ENCODE assay signal across 10 mouse cellular contexts in genomic region chr13:96660095-96660860, GRCm38 (mm10). TPM values are rescaled to one million over a fixed set of nuclear protein-coding genes. Genes with fewer than 3 reads are reported as not detected.
DNase-seq lines count a peak whose midpoint lies in the region; ATAC-seq lines count a peak whose summit lies in the region.
"Had no signal": no experiment of that assay in that cellular context is flagged by ENCODE, and none has a peak within 500 bp of the region (broad histone marks: within the 10 kb centered on the region; RNA-seq: fewer than 3 reads in every experiment).

No protein-coding gene starts in this region.

- no peak overlapping the region; the same call in 1 of the 2 replicates for H3K27ac ChIP-seq in forebrain, embryonic 14.5 days (ENCODE audit: low read depth, low read length)
- H3K27ac ChIP-seq: embryonic facial prominence, embryonic 13.5 days; macrophage had no signal

- intact Hi-C loops in left cerebral cortex, postnatal 4 days (cut with DNase I) = no loop called here
- intact Hi-C loops in left cerebral cortex, postnatal 36 days (cut with DNase I) = no loop called here

- no peak overlapping the region for H3K4me2 ChIP-seq in forebrain, embryonic 14.5 days (ENCODE audit: low read length)
- H3K4me2 ChIP-seq: embryonic facial prominence, embryonic 13.5 days had no signal

- DNase-seq in left cerebral cortex, postnatal 4 days = peak; percentile 13
- no peak for DNase-seq in left cerebral cortex, postnatal 36 days (ENCODE audit: low spot score in 2 of 2)
- peak; percentile 95 for DNase-seq in ZHBTc4 (ENCODE audit: low read depth, low spot score)
- peak; percentile 66 for DNase-seq in forebrain, embryonic 14.5 days (ENCODE audit: low spot score)
- peak; percentile 20 to 84 for DNase-seq in lung, postnatal 4 days
- no peak for DNase-seq in adrenal gland, postnatal 25 days
- DNase-seq in c-Kit-positive CD71-positive TER-119-positive erythroid progenitor cells, embryonic 14.5 days (ENCODE audit: low spot score) = no peak
- DNase-seq: thymus, postnatal 25 days had no signal

- H3K9ac ChIP-seq in forebrain, embryonic 14.5 days (ENCODE audit: low read length) = no peak overlapping the region
- H3K9ac ChIP-seq: embryonic facial prominence, embryonic 13.5 days had no signal

- WGBS in forebrain, embryonic 14.5 days = 42% methylated on average over 10 of the region's 10 CpGs

- H3K27me3 ChIP-seq in forebrain, embryonic 14.5 days (replicated peaks; ENCODE audit: control insufficient read depth, insufficient read depth, low read length) = no peaks in the 10 kb centered on the region
- H3K27me3 ChIP-seq: embryonic facial prominence, embryonic 13.5 days had no signal

- no peaks in the 10 kb centered on the region for H3K9me3 ChIP-seq in forebrain, embryonic 14.5 days (replicated peaks; ENCODE audit: control insufficient read depth, low read length)
- H3K9me3 ChIP-seq: embryonic facial prominence, embryonic 13.5 days had no signal

- peaks cover 2% of the 10 kb centered on the region; the same call in 1 of the 2 replicates for H3K4me1 ChIP-seq in forebrain, embryonic 14.5 days (ENCODE audit: control insufficient read depth, insufficient read depth, low read length)
- H3K4me1 ChIP-seq: embryonic facial prominence, embryonic 13.5 days had no signal

- ATAC-seq in forebrain, embryonic 14.5 days = peak; percentile 90

- H3K4me3 ChIP-seq in forebrain, embryonic 14.5 days (ENCODE audit: low read depth, low read length) = no peak overlapping the region
- H3K4me3 ChIP-seq: embryonic facial prominence, embryonic 13.5 days had no signal

- peaks cover 98% of the 10 kb centered on the region for H3K36me3 ChIP-seq in forebrain, embryonic 14.5 days (ENCODE audit: control insufficient read depth, insufficient read depth, low read length)

RNA-seq across cellular contexts. Expression of gene Hmgcr, which starts 10.5 kb away (rescaled TPM):
- total RNA-seq in left cerebral cortex, postnatal 4 days (2021) = 100 to 1,000 TPM; 399 to 412 TPM
- total RNA-seq in left cerebral cortex, postnatal 36 days (2021) = 100 to 1,000 TPM; 137 to 160 TPM
- 181 and 194 TPM in 2 replicates for polyA plus RNA-seq in forebrain, embryonic 14.5 days (2014; fragmentation: Nextera tagmentation; extraction: Ambion mirVana)
- 218 and 227 TPM in 2 replicates for total RNA-seq in adrenal gland, postnatal 25 days (2021)

Comparison
In these comparisons a context has a peak if more than half of its experiments do, and no peak if none do; other contexts are left out.
1. DNase-seq: peak in left cerebral cortex, postnatal 4 days (single experiment), ZHBTc4 (single experiment), forebrain, embryonic 14.5 days (single experiment) and lung, postnatal 4 days (2 of 2); none in left cerebral cortex, postnatal 36 days (0 of 2), adrenal gland, postnatal 25 days (single experiment) and c-Kit-positive CD71-positive TER-119-positive erythroid progenitor cells, embryonic 14.5 days (single experiment).